Mouse (Mus musculus): ENCODE results near the gene Emc1.

The Emc1 gene

GRCm38 (mm10) chr4:139351931-139352711 lies at the start of gene Emc1, which contains the start of the genes Mrto4 and Ubr4:
Emc1 (plus strand) TSS chr4:139352587.
Mrto4 (minus strand) TSS chr4:139352576.
Ubr4 (plus strand) TSS chr4:139352609.
- DNase-seq (ENCODE audit: low read depth, low spot score) = peak; percentile 92

- no peak for DNase-seq (ENCODE audit: low read depth, low spot score)
Observed at GRCm38 (mm10) chr4:139305521-139305920, 46.9 kb upstream of the Emc1 start.

- no peak for DNase-seq (ENCODE audit: low read depth, low spot score)
Observed at GRCm38 (mm10) chr4:139307916-139308315, 44.5 kb upstream of the Emc1 start.

GRCm38 (mm10) chr4:139309651-139310050 lies 42.7 kb upstream of the Emc1 start:
- DNase-seq (ENCODE audit: low read depth, low spot score) = no peak

- peak; percentile 97 for DNase-seq (ENCODE audit: low read depth, low spot score)
Observed at GRCm38 (mm10) chr4:139310171-139310898, 42.1 kb upstream of the Emc1 start, which contains the start of the genes Pqlc2 and Akr7a5. Pqlc2 (minus strand) TSS chr4:139310708. Akr7a5 (plus strand) TSS chr4:139310744.

GRCm38 (mm10) chr4:139310899-139311701 lies 41.3 kb upstream of the Emc1 start:
- DNase-seq (ENCODE audit: low read depth, low spot score) = no peak

GRCm38 (mm10) chr4:139311707-139312106 lies 40.7 kb upstream of the Emc1 start:
- no peak for DNase-seq (ENCODE audit: low read depth, low spot score)

- DNase-seq (ENCODE audit: low read depth, low spot score) = no peak
Observed at GRCm38 (mm10) chr4:139312632-139313031, 39.8 kb upstream of the Emc1 start.

- DNase-seq (ENCODE audit: low read depth, low spot score) = no peak
Observed at GRCm38 (mm10) chr4:139318449-139318848, 33.9 kb upstream of the Emc1 start.

GRCm38 (mm10) chr4:139319740-139320139 lies 32.6 kb upstream of the Emc1 start:
- DNase-seq (ENCODE audit: low read depth, low spot score) = no peak

- DNase-seq (ENCODE audit: low read depth, low spot score) = peak; percentile 54
Observed at GRCm38 (mm10) chr4:139330605-139331004, 21.8 kb upstream of the Emc1 start.

GRCm38 (mm10) chr4:139334631-139335295 lies 17.6 kb upstream of the Emc1 start:
- no peak for DNase-seq (ENCODE audit: low read depth, low spot score)

- DNase-seq (ENCODE audit: low read depth, low spot score) = no peak
Observed at GRCm38 (mm10) chr4:139335507-139335906, 16.9 kb upstream of the Emc1 start.

GRCm38 (mm10) chr4:139336822-139337483 lies 15.4 kb upstream of the Emc1 start:
- peak; percentile 89 for DNase-seq (ENCODE audit: low read depth, low spot score)

- no peak for DNase-seq (ENCODE audit: low read depth, low spot score)
Observed at GRCm38 (mm10) chr4:139338145-139338544, 14.2 kb upstream of the Emc1 start.

- DNase-seq (ENCODE audit: low read depth, low spot score) = no peak
Observed at GRCm38 (mm10) chr4:139340835-139341234, 11.6 kb upstream of the Emc1 start.

- DNase-seq (ENCODE audit: low read depth, low spot score) = no peak
Observed at GRCm38 (mm10) chr4:139341556-139342233, 10.7 kb upstream of the Emc1 start.

- peak; percentile 17 for DNase-seq (ENCODE audit: low read depth, low spot score)
Observed at GRCm38 (mm10) chr4:139343718-139344117, 8.7 kb upstream of the Emc1 start.

GRCm38 (mm10) chr4:139345416-139346019 lies 6.9 kb upstream of the Emc1 start:
- no peak for DNase-seq (ENCODE audit: low read depth, low spot score)

- no peak for DNase-seq (ENCODE audit: low read depth, low spot score)
Observed at GRCm38 (mm10) chr4:139352832-139353231, 445 bp downstream of the Emc1 start.
